Mouse (Mus musculus) midbrain, embryonic 10.5 days (tissue): ENCODE results near the gene Sc5d. TPM values are rescaled to one million over a fixed set of nuclear protein-coding genes. Genes with fewer than 3 reads are reported as not detected.

Source experiments
- DNase-seq: peaks from one replicate; pipeline ENCODE4 v3.0.0-alpha.2; 2017; ENCODE audit warnings: low spot score
- H3K27ac ChIP-seq: fragments of 300-500 bp; sonication (generic); replicated peaks from 2 replicates; pipeline ENCODE4 v1.5.1; 2016; ENCODE audit warnings: mild to moderate bottlenecking
- H3K27me3 ChIP-seq: fragments of 300-500 bp; sonication (generic); 2 replicates; pipeline ENCODE4 v1.6.1; 2016; ENCODE audit warnings: low read depth, mild to moderate bottlenecking; ENCODE audit not compliant: poor library complexity, severe bottlenecking
- H3K36me3 ChIP-seq: fragments of 300-500 bp; sonication (generic); 2 replicates; pipeline ENCODE4 v1.6.1; 2016; ENCODE audit warnings: mild to moderate bottlenecking, moderate library complexity
- H3K4me1 ChIP-seq: fragments of 300-500 bp; sonication (generic); 2 replicates; pipeline ENCODE4 v1.6.1; 2016
- H3K4me3 ChIP-seq: fragments of 300-500 bp; sonication (generic); 2 replicates; pipeline ENCODE4 v1.5.1; 2016; ENCODE audit warnings: mild to moderate bottlenecking, moderate library complexity
- H3K9me3 ChIP-seq: fragments of 300-500 bp; sonication (generic); replicated peaks from 2 replicates; pipeline ENCODE4 v1.6.1; 2016; ENCODE audit warnings: mild to moderate bottlenecking
- WGBS: fragments of 180-500 bp; shearing (Covaris S2); methylation state at CpG from one replicate; pipeline ENCODE4 v1.1.7; 2016; 5-methylcytosine and 5-hydroxymethylcytosine counted together
- polyA plus RNA-seq: library from polyadenylated mRNA; unstranded; fragments of >200 nt; fragmentation: Nextera tagmentation; extraction: Ambion mirVana; gene quantifications from 2 replicates; pipeline ENCODE4 v1.2.1, GENCODE M21; 2016

Sc5d gene
- polyA plus RNA-seq, 1 experiment from 2014 or later, result 64.8 TPM

- 37% methylated on average over 5 of the region's 5 CpGs for WGBS
- peak; percentile 21 for DNase-seq
Observed at GRCm38 (mm10) chr9:42208463-42208862, 55.6 kb downstream of the Sc5d start.

DNA sequence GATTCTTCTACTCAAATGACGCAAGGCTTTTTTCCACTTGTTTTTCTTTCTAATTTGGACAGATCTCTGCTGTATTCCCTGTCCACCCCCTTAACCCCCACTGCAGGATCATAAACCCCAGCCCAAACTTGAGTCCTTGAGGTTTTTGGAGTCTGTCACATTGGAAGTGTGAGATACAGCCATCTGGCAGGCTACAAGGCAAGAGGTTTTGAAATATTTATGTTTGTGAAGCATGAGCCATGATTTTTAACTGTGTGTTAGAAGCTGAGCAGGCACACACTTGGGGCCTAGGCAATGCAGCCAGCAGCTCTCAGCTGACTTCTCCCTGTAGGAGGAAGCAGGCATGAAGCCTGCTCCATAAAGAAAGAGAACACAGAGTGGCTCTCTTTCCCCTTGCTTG, 57.3 kb downstream of the Sc5d start:
- Histone ChIP-seq H3K4me3 (no peak overlapping the region), H3K4me1 (no peaks in the 10 kb centered on the region), H3K27me3 (no peaks in the 10 kb centered on the region), H3K36me3 (no peaks in the 10 kb centered on the region), H3K9me3 (no peaks in the 10 kb centered on the region), H3K27ac (no peak overlapping the region)
- no peak for DNase-seq
- WGBS, result 79% methylated on average over 1 of the region's 1 CpGs

More at GRCm38 (mm10) chr9:42208463-42208862, 55.6 kb downstream of the Sc5d start:
- Histone ChIP-seq H3K4me3 (no peak overlapping the region), H3K36me3 (no peaks in the 10 kb centered on the region), H3K27me3 (no peaks in the 10 kb centered on the region), H3K27ac (no peak overlapping the region), H3K9me3 (no peaks in the 10 kb centered on the region), H3K4me1 (no peaks in the 10 kb centered on the region)

DNA sequence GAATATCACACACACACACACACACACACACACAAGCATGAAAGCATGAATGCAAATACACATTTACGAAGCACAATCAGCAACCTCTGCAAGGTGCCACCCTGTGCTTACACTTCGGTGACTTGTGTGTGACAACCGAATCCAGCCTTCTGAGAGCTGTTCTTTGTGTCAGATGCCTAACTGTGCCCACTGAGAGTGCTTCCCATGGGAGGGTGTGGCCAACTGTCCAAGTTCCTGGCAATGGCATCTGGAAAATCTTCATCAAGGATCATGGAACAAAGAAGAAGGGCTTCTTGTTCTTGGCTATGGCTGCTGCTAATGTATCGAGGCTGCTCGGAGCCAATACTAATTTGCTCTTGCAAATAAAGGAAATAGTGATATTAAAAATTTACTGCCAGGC, 61.8 kb downstream of the Sc5d start:
- H3K27me3 ChIP-seq, result no peaks in the 10 kb centered on the region
- no peaks in the 10 kb centered on the region for H3K36me3 ChIP-seq
- H3K4me1 ChIP-seq, result no peaks in the 10 kb centered on the region
- no peak overlapping the region for H3K27ac ChIP-seq
- no peaks in the 10 kb centered on the region for H3K9me3 ChIP-seq
- 89% methylated on average over 5 of the region's 5 CpGs for WGBS
- no peak overlapping the region for H3K4me3 ChIP-seq
- no peak for DNase-seq

Other genes starting within 250 kb of the Sc5d start
- gene Sorl1, start 140.0 kb downstream of the Sc5d start, polyA plus RNA-seq, result 2.3 and 3.8 TPM in 2 replicates
- 0.54 and 0.68 TPM in 2 replicates for gene Tecta, start 135.7 kb upstream of the Sc5d start, polyA plus RNA-seq
- gene Tbcel, start 243.6 kb upstream of the Sc5d start, polyA plus RNA-seq, result 3.4 and 3.7 TPM in 2 replicates